Mouse (Mus musculus): ENCODE measurements around the gene Adamtsl1. TPM values are rescaled to one million over a fixed set of nuclear protein-coding genes. Genes with fewer than 3 reads are reported as not detected.

Gene Adamtsl1
- polyA plus RNA-seq, 1 experiment from 2014 or later = 7.7 TPM

- no peaks in the 10 kb centered on the region for H3K36me3 ChIP-seq
- no peaks in the 10 kb centered on the region for H3K27me3 ChIP-seq (replicated peaks)
- ATAC-seq = no peak
- H3K4me1 ChIP-seq (replicated peaks) = no peaks in the 10 kb centered on the region
- no peaks in the 10 kb centered on the region for H3K9me3 ChIP-seq
- H3K27ac ChIP-seq = no peak overlapping the region
- WGBS = 72% methylated on average over 2 of the region's 2 CpGs
- H3K4me2 ChIP-seq (replicated peaks) = no peak overlapping the region
- H3K4me3 ChIP-seq (replicated peaks) = no peak overlapping the region
- H3K9ac ChIP-seq = no peak overlapping the region
These were observed 445.0 kb downstream of the Adamtsl1 start for GRCm38 (mm10) chr4:85959019-85959418.

DNA sequence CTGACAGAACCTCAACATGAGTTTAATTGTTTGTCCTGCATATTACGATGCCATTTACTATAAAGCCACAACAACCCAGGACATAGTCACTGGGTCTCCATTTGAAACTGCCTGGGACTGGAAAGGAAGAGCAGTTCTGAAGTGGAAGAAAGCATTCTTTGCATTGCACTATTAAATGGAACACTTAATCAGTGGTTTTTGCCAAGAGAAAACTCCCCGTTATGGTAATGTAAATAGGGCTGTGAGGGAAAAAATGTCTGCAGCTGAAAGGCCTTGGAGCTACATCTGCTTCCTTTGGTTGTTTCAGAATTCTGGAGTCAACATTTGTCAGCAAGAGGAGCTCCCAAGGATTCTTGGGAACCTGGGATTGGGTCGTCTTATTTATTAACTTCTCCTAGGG is 462.2 kb downstream of the Adamtsl1 start:
- Histone ChIP-seq H3K4me3 (replicated peaks) (no peak overlapping the region), H3K27me3 (replicated peaks) (no peaks in the 10 kb centered on the region), H3K27ac (no peak overlapping the region), H3K36me3 (no peaks in the 10 kb centered on the region), H3K9me3 (no peaks in the 10 kb centered on the region), H3K4me1 (replicated peaks) (no peaks in the 10 kb centered on the region), H3K9ac (no peak overlapping the region), H3K4me2 (replicated peaks) (no peak overlapping the region)
- ATAC-seq = no peak
- WGBS = 70% methylated on average over 3 of the region's 3 CpGs

DNA sequence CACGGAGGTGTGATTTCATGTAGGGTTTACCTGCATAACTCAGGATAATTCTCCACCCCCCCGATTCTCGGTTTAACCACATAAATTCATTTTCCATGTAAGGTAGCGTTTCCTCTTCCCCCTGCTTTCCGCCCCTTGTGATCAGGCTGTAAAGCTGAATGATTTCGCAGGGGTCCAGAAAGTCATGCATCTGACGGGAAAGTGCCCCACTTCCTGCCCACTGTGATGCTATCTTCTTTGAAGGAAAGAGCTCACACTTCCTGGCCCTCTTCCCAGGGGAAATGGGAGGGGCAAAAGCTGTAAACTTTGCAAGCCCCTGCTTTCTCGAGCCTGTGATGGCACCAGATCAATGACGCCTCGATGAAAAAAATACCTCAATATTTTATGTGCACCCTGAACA is 465.2 kb downstream of the Adamtsl1 start:
- Histone ChIP-seq H3K4me2 (replicated peaks) (no peak overlapping the region), H3K9me3 (no peaks in the 10 kb centered on the region), H3K4me3 (replicated peaks) (no peak overlapping the region), H3K27me3 (replicated peaks) (no peaks in the 10 kb centered on the region), H3K9ac (no peak overlapping the region), H3K27ac (no peak overlapping the region), H3K4me1 (replicated peaks) (no peaks in the 10 kb centered on the region), H3K36me3 (no peaks in the 10 kb centered on the region)
- no peak for ATAC-seq
- 61% methylated on average over 10 of the region's 10 CpGs for WGBS

DNA sequence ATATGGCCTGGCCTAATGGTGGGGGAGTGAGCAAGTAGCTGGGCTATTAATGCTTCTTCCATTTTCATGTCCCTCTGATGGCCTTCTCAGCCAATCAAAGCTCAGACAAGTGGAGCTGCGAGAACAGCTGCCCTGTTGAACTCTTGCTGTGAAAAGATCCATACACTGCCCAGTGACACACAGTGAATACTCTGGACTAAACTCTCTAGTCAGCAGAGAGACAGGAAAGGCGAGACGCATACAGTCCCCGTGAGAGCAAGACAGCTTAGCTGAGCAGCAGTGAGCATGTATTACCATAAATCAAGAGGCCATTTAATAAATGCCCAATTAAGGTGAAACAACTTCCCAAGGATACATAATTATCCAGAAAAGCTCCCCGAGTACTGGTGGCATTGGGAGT is 492.6 kb downstream of the Adamtsl1 start:
- Histone ChIP-seq H3K9me3 (no peaks in the 10 kb centered on the region), H3K4me1 (replicated peaks) (no peaks in the 10 kb centered on the region), H3K4me2 (replicated peaks) (no peak overlapping the region), H3K27ac (no peak overlapping the region), H3K36me3 (no peaks in the 10 kb centered on the region), H3K27me3 (replicated peaks) (no peaks in the 10 kb centered on the region), H3K9ac (no peak overlapping the region), H3K4me3 (replicated peaks) (no peak overlapping the region)
- no peak for ATAC-seq
- WGBS = 47% methylated on average over 5 of the region's 5 CpGs

- no peak overlapping the region for H3K9ac ChIP-seq
- H3K9me3 ChIP-seq = no peaks in the 10 kb centered on the region
- no peaks in the 10 kb centered on the region for H3K4me1 ChIP-seq (replicated peaks)
- no peak overlapping the region for H3K4me2 ChIP-seq (replicated peaks)
- H3K27me3 ChIP-seq (replicated peaks) = no peaks in the 10 kb centered on the region
- H3K4me3 ChIP-seq (replicated peaks) = no peak overlapping the region
- 88% methylated on average over 3 of the region's 3 CpGs for WGBS
- H3K36me3 ChIP-seq = no peaks in the 10 kb centered on the region
- H3K27ac ChIP-seq = no peak overlapping the region
- ATAC-seq = no peak
These were observed 499.7 kb downstream of the Adamtsl1 start for GRCm38 (mm10) chr4:86013640-86014039.

DNA sequence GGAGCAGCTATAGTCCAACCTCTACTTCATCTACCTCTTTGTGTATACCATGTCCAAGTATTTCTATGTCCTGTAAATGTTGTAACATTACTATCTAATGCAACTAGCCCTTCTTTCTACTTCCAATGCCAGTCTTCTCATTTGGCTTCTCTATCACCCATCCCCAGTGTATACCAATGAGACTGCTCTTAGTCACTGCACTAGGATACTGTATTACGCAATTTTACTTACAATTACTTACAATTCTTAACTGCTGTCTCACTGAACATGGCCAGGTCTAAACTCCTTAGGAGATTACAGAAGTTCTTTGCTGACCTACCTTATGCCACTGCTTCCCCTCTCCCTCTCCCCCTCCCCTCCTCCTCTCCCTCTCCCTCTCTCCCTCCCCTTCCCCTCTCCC is 505.0 kb downstream of the Adamtsl1 start:
- H3K27me3 ChIP-seq (replicated peaks) = no peaks in the 10 kb centered on the region
- no peaks in the 10 kb centered on the region for H3K9me3 ChIP-seq
- H3K36me3 ChIP-seq = no peaks in the 10 kb centered on the region
- H3K27ac ChIP-seq = no peak overlapping the region
- no peak overlapping the region for H3K9ac ChIP-seq
- H3K4me3 ChIP-seq (replicated peaks) = no peak overlapping the region
- no peaks in the 10 kb centered on the region for H3K4me1 ChIP-seq (replicated peaks)
- no peak overlapping the region for H3K4me2 ChIP-seq (replicated peaks)
- ATAC-seq = no peak
- WGBS = 94% methylated on average over 1 of the region's 1 CpGs

- Histone ChIP-seq H3K9me3 (no peaks in the 10 kb centered on the region), H3K4me2 (replicated peaks) (no peak overlapping the region), H3K4me3 (replicated peaks) (no peak overlapping the region), H3K9ac (no peak overlapping the region), H3K4me1 (replicated peaks) (no peaks in the 10 kb centered on the region), H3K27ac (no peak overlapping the region), H3K27me3 (replicated peaks) (no peaks in the 10 kb centered on the region), H3K36me3 (no peaks in the 10 kb centered on the region)
- no peak for ATAC-seq
- 49% methylated on average over 4 of the region's 4 CpGs for WGBS
These were observed 505.6 kb downstream of the Adamtsl1 start for GRCm38 (mm10) chr4:86019586-86019985.

GRCm38 (mm10) chr4:86020372-86021090 is 506.6 kb downstream of the Adamtsl1 start:
- WGBS = 70% methylated on average over 10 of the region's 10 CpGs
- Histone ChIP-seq H3K4me2 (replicated peaks) (no peak overlapping the region), H3K9ac (no peak overlapping the region), H3K27ac (no peak overlapping the region), H3K4me1 (replicated peaks) (no peaks in the 10 kb centered on the region), H3K27me3 (replicated peaks) (no peaks in the 10 kb centered on the region), H3K9me3 (no peaks in the 10 kb centered on the region), H3K4me3 (replicated peaks) (no peak overlapping the region), H3K36me3 (no peaks in the 10 kb centered on the region)
- no peak for ATAC-seq

DNA sequence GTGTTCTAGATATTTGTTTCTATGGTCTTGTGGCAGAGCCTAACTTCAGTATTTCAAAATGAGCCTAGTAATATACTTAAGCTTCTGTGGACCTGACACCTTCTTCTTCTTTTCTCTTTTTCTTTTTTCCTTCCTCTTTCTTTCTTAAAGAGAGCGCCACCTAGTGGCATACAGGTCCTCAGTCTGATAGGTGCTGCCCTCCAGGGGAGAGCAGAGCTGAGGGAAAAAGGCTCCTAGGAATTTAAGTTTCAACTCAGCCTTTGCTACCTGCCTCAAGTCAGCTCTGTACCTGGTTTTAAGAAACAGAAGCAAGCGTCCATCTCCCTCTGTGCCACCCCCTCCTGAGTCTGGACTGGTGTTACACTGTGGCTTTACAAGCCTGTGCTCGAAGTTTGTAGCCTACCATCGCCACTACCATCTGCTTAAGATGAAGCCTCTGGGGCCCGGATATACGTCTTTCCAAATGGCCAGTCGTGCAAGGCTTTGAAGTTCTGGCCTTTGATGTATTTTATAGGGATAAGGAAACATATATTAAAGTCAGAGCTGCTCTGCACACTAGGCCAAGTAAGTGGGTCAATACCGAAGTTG is 510.7 kb downstream of the Adamtsl1 start:
- H3K36me3 ChIP-seq = no peaks in the 10 kb centered on the region
- H3K9me3 ChIP-seq = no peaks in the 10 kb centered on the region
- no peaks in the 10 kb centered on the region for H3K27me3 ChIP-seq (replicated peaks)
- H3K4me2 ChIP-seq (replicated peaks) = no peak overlapping the region
- no peak overlapping the region for H3K27ac ChIP-seq
- H3K9ac ChIP-seq = no peak overlapping the region
- no peak for ATAC-seq
- H3K4me3 ChIP-seq (replicated peaks) = no peak overlapping the region
- 54% methylated on average over 8 of the region's 8 CpGs for WGBS
- H3K4me1 ChIP-seq (replicated peaks) = no peaks in the 10 kb centered on the region

DNA sequence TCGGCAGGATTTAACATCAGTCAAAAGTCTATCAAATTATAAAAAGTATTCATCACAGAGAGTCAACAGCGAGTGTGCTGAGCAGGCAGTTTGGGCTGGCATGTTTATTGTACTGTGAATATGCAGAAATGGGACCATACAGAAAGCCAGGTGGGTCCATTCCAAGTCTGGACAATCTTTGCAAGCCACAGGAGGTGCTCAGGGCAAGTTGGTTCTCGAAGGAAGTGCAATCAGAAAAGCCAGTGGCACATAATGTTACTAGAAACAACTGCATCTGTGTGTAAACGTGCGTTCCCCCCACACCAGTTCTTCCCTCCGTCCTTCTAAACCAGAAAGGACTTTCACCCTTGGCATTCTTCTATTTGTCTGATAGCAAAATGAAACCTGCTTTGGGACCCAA is 515.5 kb downstream of the Adamtsl1 start:
- H3K27me3 ChIP-seq (replicated peaks) = no peaks in the 10 kb centered on the region
- H3K27ac ChIP-seq = no peak overlapping the region
- 79% methylated on average over 6 of the region's 6 CpGs for WGBS
- no peaks in the 10 kb centered on the region for H3K36me3 ChIP-seq
- no peaks in the 10 kb centered on the region for H3K9me3 ChIP-seq
- H3K4me2 ChIP-seq (replicated peaks) = no peak overlapping the region
- H3K4me3 ChIP-seq (replicated peaks) = no peak overlapping the region
- 0 out of 2 replicates have a peak, but pooled peaks cover 6% of the 10 kb centered on the region for H3K4me1 ChIP-seq (replicated peaks)
- no peak for ATAC-seq
- H3K9ac ChIP-seq = no peak overlapping the region

DNA sequence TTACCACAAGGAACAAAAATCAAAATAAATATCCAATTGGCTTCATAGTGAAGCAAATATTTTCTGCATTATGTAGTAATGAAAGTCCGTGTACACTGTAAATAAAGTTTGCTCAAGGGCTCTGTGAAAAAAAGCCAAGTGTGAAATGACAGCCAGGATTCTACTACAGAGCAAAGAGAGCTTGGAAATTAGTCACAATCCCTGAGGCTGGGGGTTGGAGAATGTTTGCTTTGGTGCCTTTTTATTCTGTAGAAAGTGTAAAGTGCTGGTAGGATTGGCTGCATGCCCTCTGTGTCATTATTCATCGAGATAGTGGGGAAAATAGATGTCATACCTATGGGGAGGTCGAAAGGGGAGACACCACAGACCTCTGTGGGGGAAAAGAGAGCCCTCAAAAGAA is 516.2 kb downstream of the Adamtsl1 start:
- no peak overlapping the region for H3K4me3 ChIP-seq (replicated peaks)
- no peak overlapping the region for H3K9ac ChIP-seq
- no peak overlapping the region for H3K4me2 ChIP-seq (replicated peaks)
- no peaks in the 10 kb centered on the region for H3K27me3 ChIP-seq (replicated peaks)
- H3K27ac ChIP-seq = no peak overlapping the region
- 38% methylated on average over 3 of the region's 3 CpGs for WGBS
- no peak for ATAC-seq
- H3K36me3 ChIP-seq = no peaks in the 10 kb centered on the region
- H3K9me3 ChIP-seq = no peaks in the 10 kb centered on the region
- 0 out of 2 replicates have a peak, but pooled peaks cover 6% of the 10 kb centered on the region for H3K4me1 ChIP-seq (replicated peaks)

DNA sequence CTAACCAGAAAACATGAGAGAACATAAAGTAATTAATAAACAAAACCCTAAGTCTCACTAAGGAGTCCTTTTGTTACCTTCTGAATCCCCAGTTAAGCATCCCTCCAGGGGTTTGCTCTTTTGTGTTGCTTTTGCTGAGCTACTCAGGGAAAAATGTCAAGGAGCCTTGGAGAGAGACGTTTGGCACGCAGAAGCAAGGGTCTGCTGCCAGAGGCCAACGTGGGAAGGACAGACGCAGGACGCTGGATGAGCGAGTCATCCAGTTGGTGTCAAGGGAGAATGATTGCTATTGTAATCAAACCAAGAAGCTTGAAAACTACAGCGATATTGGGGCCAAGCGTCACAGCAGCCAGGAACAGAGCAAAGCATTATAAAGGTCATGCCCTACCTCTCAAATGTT is 517.1 kb downstream of the Adamtsl1 start:
- Histone ChIP-seq H3K4me2 (replicated peaks) (no peak overlapping the region), H3K9me3 (no peaks in the 10 kb centered on the region), H3K36me3 (no peaks in the 10 kb centered on the region), H3K4me3 (replicated peaks) (no peak overlapping the region), H3K4me1 (replicated peaks) (0 out of 2 replicates have a peak, but pooled peaks cover 6% of the 10 kb centered on the region), H3K27me3 (replicated peaks) (no peaks in the 10 kb centered on the region), H3K9ac (no peak overlapping the region), H3K27ac (no peak overlapping the region)
- no peak for ATAC-seq
- 30% methylated on average over 8 of the region's 8 CpGs for WGBS

- WGBS = 41% methylated on average over 8 of the region's 8 CpGs
- Histone ChIP-seq H3K4me2 (replicated peaks) (no peak overlapping the region), H3K36me3 (no peaks in the 10 kb centered on the region), H3K27ac (no peak overlapping the region), H3K9me3 (no peaks in the 10 kb centered on the region), H3K9ac (no peak overlapping the region), H3K4me3 (replicated peaks) (no peak overlapping the region), H3K4me1 (replicated peaks) (0 out of 2 replicates have a peak, but pooled peaks cover 2% of the 10 kb centered on the region), H3K27me3 (replicated peaks) (no peaks in the 10 kb centered on the region)
- no peak for ATAC-seq
These were observed 526.9 kb downstream of the Adamtsl1 start for GRCm38 (mm10) chr4:86040921-86041320.

Measured in intestine, embryonic 15.5 days (tissue).